Mouse (Mus musculus): ENCODE measurements around the gene Gca.
A peak's percentile ranks its signal among the peaks of the same experiment; 100 is the strongest.
"Not testable (repeated sequence)": the region's sequence is repeated elsewhere in the genome, so short reads cannot be mapped to it uniquely, and the experiment has no call there.

Gene Gca

DNA sequence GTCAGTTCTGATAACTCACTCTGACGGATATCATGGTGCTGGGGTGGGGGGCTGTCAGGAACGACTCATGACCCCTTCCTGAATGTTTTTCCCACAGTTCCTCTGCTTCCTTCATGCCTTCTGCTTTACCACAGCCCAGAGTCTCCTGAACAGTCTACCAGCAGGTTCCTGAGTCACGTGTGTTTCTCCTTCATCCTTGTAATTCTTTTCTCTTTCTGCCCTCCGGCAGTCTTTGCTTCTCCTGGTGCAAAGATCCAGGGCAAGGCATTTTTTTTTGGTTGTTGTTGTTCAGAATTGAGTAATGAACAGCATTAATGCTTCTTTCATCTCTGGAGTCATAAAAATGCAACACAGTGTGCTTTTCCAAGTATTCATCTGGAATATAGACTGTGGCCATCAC is 6.7 kb downstream of the Gca start:
- DNase-seq: no peak

DNA sequence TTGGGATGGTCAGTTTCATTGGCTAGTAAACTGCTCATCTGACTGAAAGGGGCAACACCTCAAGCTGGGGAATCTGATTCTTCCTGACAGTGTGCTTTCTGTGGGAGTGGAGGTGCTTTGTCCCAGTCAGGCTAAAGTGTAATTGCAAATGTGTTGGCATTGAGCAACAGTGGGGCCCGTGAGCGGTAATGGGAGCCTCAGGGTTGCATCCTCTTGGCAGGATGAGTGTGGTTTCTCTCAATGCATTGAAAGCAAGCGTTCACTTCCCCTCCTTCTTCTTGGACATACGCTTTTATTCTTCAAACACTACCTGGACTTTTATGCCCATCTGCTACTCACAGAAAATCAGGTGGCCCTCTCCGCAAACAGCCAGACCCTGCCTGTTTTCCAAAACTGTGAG is 8.7 kb downstream of the Gca start:
- DNase-seq: no peak

GRCm38 (mm10) chr2:62681667-62682066 is 17.6 kb downstream of the Gca start:
- DNase-seq: peak; percentile 88

GRCm38 (mm10) chr2:62684989-62685595 is 21.0 kb downstream of the Gca start:
- no peak for DNase-seq

DNA sequence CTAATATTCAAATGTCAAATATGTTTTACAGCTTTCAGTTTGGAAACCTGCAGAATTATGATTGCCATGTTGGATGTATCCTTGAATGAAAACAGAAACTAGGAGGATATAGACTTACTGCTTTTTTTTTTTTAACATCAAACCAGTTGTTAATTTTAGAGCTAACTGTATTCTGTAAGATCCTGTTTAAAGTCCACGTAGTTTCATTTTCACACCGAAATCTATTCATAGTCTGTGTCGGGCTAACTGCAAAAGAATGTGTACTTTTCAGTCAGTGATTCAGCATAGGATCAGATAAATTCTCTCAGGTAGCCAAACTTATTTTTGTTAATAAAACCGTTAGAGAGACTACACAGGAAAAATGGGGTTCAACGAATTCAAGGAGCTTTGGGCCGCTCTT is 21.8 kb downstream of the Gca start:
- DNase-seq: no peak

GRCm38 (mm10) chr2:62706313-62706712 is 42.2 kb downstream of the Gca start:
- no peak for DNase-seq

DNA sequence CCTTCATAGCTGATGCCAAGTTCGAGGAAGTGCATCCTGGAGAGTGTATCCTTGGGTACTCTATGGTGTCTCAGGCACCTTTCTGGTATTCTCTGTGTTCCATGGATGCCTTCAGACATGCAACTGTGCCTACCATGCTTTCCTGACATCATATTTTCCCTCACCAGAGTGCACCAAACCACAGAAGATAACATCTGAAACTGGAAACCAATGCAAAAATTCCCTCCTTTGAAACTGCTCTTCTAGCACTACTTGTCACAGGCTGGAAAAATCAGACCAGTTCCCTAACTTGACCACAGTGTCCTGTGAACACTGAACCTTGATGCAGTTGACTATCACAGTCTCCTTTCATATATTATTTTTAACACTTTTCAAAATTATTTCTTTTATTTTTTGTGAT is 45.5 kb downstream of the Gca start:
- no peak for DNase-seq

DNA sequence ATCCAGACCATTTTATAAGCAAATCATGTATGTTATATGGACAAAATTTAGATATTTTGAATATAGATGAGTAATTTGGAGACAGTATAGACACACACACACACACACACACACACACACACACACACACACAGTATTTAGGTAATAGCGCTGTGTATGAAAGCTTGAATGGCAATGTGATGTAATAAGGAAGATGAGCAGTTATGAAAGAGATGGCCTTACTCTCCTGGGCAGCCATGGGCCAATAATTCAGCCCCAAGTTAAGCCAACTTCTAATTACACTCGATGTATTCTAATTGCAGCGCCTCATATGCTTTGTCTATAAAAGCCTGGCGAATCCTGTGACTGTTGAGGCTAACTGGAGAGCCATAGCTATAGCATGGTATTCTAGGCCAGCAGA is 50.3 kb downstream of the Gca start:
- not testable (repeated sequence) for DNase-seq

GRCm38 (mm10) chr2:62715260-62715659 is 51.2 kb downstream of the Gca start:
- no peak for DNase-seq

DNA sequence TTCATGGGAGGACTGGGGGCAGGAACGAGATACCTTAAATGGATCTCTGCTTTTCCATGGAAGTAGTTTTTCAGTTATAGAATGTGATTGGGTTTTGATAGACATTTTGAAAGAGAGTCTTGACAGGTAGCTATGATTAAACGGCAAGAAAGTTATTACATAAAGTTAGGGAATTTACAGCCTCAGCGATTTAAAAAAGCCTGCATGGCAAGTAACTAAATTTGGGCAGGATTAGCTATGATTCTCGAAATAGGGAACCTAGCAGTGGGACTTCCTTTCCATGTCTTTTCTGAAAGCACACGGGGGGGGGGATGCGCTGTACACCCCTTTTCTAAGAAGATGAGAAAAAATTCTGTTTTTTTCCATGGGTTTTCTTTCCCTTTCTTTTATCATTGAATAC is 53.2 kb downstream of the Gca start:
- no peak for DNase-seq

DNA sequence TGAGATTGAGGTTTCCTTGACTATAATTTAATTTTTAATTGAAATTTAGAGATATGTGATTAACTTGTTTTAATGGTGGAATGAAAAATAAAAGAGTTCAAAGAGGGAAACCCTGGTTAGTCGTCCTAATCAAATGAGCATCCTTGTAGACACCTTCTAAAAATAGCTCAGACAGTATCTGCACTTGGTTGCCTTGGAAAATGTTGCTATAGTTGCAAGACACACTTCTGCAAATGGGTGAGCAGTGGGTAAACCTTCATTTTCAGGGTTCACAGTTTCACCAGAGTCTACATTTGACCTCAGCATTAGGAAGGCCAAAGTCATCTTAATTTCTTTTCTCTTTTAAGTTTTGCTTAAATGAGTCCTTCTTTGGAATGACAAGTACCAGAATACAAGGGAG is 54.3 kb downstream of the Gca start:
- no peak for DNase-seq

DNA sequence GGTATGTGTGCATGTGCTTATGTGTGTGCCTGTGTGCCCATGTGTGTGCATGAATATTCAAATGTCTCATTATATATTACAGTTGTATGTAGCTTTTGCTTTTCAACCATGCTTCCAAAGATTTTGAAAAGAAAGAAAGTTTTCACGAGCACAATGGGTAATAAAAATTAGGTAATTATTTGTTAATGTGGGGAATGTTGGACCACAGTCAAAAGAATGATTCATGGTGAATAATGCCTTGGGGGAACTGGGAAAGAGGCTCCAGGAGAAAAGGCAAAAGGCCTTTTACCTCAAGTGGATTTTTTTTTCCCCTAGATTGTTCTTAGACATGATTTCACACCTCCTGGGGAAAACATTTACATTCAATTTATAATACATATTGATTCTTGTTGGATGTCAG is 61.9 kb downstream of the Gca start:
- no peak for DNase-seq

DNA sequence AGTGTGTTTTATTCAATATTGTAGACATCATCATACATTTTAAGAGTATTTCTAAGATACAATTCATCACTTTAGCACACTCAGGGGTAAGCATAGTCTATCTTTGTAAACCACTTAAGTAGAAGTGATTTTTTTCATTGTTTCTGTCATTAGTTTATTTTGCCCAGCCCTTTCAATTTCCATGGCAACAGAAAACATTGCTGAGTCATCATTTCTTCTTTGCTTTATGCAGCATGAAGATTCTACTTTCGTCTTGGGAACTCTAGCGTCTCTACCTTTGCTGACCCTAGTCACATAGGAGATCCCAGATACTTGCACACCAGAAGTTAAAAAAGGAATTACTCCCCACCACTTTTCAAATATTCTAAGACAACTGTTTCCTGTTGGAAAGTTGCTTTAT is 63.6 kb downstream of the Gca start:
- DNase-seq: no peak

GRCm38 (mm10) chr2:62730671-62731070 is 66.6 kb downstream of the Gca start:
- no peak for DNase-seq

DNA sequence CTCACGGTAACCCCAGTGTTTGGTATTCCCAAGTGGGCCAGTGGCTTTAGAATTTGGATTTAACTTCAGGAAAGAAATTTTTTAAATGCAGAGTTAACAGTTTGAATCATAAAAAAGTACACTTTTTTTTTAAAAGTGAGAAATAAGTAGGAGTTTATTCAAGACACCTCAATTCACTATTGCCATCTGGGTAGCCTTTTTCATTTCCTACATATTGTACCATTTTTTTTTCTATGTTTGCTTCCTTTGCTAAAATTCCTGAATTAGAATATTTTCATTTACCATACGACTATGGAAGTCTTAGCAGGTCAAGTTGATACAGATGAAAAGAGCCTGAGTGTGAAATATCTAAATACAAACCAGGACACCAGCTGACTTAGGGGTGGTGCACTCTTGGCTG is 79.0 kb downstream of the Gca start:
- DNase-seq: no peak
